Mouse (Mus musculus) gastrocnemius, adult 2 months (tissue): Measurements from ENCODE around the gene Hoxa3. TPM values are rescaled to one million over a fixed set of nuclear protein-coding genes. Genes with fewer than 3 reads are reported as not detected.

ENCODE experiments used
- DNase-seq: peaks from one replicate; pipeline ENCODE4 v3.0.0; 2022
- H3K27ac ChIP-seq: fragments of 200-600 bp; 2 replicates; pipeline ENCODE4 v1.8.1; 2022; ENCODE audit warnings: mild to moderate bottlenecking
- H3K4me3 ChIP-seq: fragments of 200-600 bp; 2 replicates; pipeline ENCODE4 v1.8.1; 2022; ENCODE audit warnings: mild to moderate bottlenecking, moderate library complexity
- CTCF ChIP-seq: fragments of 200-600 bp; IDR thresholded peaks from 2 replicates; pipeline ENCODE4 v1.8.1; 2022; ENCODE audit warnings: antibody characterized with exemption, mild to moderate bottlenecking, moderate library complexity
- intact Hi-C: fragments of 180-260 bp; cut with DNase I; formaldehyde crosslinking; loops from one replicate; pipeline ENCODE4 v1.15.1; 2025
- total RNA-seq, 2 experiments: library from RNA; stranded (reverse); gene quantifications; 2 replicates each; pipeline ENCODE4 v1.2.3; 2021

The Hoxa3 gene
- total RNA-seq, 2 experiments from 2014 or later: 2.8 to 3.1 TPM

DNA sequence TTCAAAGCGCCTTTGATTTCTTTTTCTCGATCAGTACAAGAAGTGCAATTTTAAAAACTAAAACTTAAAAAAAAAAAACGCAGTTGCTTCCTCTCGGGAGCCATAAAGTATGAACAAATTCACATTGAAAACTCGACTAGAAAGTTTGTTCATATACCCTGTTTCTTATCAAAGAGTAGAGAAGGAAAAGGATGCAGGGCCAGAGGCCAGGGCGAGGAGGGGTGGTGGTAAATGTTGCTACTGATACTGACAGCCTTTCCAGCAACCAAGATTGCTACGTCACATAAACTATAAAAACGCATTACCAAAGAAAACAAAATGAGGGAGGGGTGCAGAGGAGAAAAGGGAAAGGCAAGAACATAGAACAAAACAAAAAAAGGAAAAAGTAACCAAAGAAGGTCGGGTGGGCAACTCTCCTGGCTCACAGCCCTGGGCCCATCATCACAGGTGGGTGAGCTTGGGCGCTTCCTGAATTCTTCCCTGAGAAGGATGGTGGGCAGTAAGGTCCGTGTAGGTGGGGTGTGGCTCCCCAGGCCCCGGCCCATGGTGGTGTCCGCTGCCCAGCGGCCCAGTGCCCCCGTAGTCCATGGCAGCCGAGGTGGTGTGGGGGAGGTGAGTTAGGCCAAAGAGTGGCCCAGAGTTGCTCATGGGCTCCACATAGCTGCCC lies 43.5 kb downstream of the Hoxa3 start:
- no peak overlapping the region; the same call in 1 of the 2 replicates for H3K4me3 ChIP-seq
- TF ChIP-seq CTCF: no peak
- no peak overlapping the region for H3K27ac ChIP-seq
- intact Hi-C loops: no loop called here
- no peak for DNase-seq

DNA sequence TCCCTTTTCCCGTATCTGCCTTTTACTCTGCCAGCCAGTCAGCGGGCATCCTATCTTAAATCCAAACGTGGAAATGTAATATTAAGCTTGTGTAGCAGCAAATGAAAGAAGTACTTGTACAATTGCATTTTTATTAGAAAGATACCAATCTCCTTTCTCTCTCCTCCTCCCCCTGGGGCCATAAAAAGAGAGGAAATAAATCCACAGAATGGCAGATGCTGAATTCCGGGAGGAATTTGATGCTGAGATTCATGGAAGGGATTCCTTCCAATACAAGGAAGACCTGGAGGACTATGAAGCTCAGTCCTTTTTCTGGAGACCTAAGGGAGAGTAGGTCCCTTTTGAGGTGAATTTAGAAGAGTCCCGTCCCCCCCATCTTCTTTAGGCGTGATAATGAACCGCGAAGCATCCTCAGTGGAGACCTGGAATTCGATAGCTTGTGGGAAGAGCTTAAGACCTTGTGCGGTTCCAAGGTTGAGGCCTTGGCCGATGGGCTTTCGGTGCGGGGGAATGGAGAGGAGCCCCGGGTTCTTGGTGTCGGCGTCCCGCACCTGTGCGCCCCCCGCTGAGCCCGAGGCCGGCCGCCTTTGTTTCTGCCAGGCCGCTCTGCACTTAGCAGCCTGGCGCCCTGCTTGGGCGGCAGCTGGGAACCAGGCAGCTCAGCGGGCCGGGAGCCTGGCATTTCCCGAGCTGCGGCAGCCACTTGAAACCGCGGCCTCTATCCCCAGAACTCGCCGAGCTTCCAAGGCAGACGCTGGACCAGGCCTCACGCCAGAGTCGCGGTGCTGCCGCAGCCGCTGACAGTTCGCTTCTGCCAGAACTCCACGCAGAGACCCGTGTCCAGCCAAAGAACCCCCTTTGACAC lies 44.7 kb downstream of the Hoxa3 start:
- Histone ChIP-seq H3K27ac (peak overlapping the region; percentile 0; the same call in 1 of the 2 replicates), H3K4me3 (peak overlapping the region; percentile 51)
- intact Hi-C loops: no loop called here
- peak; percentile 79 for DNase-seq
- no peak for TF ChIP-seq CTCF

DNA sequence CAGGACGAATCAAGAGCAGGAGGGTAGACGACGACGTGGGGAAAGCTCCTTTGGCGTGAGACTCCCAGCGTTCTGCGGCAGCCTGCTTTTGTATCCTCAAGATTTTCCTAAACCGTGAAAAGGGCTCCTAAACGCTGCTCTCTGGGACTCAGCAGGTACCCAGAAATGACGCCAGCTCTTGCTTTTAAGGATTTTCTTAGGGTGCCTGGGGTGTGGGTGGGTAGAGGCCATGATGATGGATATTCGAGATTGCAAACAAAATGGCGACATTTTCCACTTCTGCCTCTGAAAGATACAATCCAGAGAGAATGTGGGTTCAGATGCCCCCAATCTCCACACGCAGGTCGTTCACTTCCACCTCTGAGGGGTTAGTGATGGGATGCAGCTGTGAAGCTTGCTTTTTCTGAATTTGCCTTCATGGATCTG lies 45.4 kb downstream of the Hoxa3 start:
- intact Hi-C loops: no loop called here
- DNase-seq: no peak
- Histone ChIP-seq H3K4me3 (no peak overlapping the region), H3K27ac (no peak overlapping the region)
- no peak for TF ChIP-seq CTCF

DNA sequence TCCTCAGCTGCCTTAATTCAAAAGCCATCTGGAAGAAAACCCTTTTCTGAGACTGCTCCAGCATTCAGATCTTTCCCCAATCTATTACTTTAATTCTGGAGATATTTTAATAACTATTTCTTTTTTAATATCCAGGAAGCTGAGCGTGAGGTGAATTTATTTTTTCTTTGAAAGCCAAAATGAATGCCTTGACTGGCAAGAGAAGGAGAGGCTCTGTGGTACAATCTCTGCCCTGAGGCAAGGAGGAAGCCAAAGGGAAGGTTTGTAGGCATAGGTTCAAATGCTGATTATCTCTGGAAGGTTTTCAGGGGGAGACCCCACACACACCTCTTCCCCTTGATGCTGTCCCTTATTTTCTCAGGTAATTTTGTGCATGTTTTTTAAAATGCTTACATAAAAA lies 46.0 kb downstream of the Hoxa3 start:
- no peak for TF ChIP-seq CTCF

DNA sequence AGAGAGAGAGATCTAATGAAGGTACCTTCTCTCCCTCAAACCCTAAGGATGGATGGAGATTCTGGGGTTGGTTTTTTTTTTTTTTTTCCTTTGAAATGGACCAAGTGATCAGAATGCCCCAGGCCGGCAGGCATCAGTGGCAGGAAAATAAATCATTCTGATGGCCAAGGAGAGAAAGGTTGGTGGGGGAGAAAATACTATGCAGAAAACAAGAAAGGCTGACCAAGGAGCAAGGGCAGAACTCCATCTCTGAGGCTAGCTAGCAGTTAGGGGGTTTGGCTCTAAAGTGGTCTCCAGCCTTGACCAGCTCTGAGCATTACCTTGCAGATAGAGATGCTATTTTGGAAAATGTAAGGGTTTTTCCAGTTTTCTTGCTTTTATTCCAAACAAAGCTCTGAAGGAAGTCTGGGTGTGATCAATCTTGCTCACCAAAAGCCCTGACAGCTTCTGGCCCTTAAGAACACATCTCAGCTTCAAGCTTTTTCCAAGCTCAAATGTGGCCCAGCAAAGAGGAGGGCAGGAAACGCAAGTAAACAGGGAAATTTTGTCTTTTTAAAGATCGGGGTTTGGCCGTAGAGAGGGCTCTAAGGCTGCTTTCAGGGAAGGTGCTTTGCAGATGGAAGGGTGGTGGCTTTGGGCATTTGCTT lies 46.6 kb downstream of the Hoxa3 start:
- Histone ChIP-seq H3K4me3 (no peak overlapping the region), H3K27ac (no peak overlapping the region)
- TF ChIP-seq CTCF: no peak
- no peak for DNase-seq
- intact Hi-C loops: no loop called here

More for the DNA sequence above, 46.0 kb downstream of the Hoxa3 start:
- Histone ChIP-seq H3K4me3 (no peak overlapping the region), H3K27ac (no peak overlapping the region)
- DNase-seq: no peak
- intact Hi-C loops: no loop called here

DNA sequence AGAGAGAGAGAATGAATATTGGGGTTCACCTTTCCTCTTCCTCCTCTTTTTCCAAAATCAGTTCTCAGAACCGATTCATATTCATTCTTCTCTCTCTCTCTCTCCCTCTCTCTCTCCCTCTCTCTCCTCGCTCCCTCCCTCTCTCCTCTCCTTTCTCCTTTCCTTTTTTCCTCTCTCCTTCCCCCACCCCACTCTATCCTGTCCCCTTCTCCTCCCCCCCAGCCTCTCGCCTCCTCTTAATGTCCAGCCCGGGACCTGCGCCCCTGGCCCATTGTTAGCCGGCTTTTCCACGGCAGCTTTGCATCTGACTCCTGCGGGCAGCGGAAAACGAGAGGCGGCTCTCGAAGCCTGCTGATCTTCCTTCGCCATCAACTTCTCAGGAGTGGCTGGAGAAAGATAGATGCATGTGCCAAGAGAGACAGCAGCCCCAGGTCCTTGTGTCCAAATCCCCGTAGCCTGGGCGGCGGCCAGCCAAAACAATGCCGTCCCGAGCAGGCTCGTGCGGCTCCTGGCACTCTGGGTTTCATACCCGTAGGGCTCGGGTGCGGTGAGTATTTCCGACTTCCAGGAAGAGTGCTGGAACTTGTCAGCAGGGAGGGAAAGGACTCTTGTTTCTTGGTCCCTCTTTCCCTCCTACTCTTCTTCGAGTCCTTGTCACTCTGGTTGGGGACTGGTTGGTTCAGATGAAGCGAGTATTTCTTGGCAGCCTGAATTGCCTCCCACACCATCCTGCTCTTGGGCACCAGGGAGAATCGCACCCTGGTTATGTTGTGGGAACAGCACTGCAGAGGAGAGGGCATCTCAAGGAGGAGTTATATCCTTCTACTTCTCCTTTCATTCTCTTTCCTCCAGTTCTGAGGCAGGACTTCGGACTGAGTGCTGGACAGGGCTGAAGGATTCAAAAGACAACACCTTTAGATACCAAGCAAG lies 47.4 kb downstream of the Hoxa3 start:
- Histone ChIP-seq H3K4me3 (peak overlapping the region; percentile 69), H3K27ac (peak overlapping the region; percentile 20; the same call in 1 of the 2 replicates)
- DNase-seq: peak; percentile 42
- intact Hi-C loops: no loop called here
- TF ChIP-seq CTCF: no peak

DNA sequence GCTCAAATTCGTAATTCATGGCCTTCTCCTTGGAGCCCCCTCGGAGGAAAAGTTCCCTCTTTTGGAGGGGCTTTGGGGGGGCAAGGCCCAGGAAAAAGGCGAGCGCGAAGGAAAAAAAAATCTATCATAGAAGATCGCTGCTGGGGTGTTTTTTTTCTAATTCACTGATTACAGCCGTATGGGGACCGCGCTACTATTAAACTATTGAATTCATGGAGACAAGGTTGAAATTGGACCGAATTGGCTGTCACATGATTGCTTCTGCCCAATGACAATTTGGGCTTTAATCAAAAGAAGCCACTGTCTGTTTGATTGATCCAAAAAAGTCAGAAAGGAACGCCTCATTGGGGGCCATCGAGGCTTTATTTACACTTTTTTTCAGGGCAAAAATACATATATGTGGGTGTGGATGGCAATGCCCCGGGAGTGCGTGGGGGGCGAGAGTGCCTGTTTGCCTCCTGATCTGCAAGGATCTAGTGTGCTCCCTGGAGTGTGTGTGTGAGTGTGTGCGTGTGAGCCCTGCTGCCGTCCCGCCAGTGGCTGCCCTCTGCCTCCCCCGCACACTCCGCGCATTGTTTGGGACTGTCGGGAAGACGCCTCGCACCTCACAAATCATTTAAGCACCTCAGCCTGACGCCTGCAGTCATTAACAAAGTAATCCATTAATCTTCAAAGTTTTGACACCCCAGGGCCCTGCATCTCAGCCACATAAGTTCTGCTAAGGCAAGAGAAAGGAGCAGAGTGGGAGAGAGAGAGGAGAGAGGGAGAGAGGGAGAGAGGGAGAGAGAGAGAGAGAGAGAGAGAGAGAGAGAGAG lies 48.3 kb downstream of the Hoxa3 start, which contains the start of gene Hoxa2:
Gene Hoxa2 (minus strand): TSS at position 206 of the 815 bp plus-strand sequence.
- TF ChIP-seq CTCF: no peak
- Histone ChIP-seq H3K4me3 (peak within 1 kb of the TSS; percentile 69), H3K27ac (peak within 1 kb of the TSS; percentile 78)
- intact Hi-C loops: loop anchor here (5.0 kb wide), 1 partner anchor 32 kb away; no protein-coding TSS in a partner anchor
- DNase-seq: no peak

DNA sequence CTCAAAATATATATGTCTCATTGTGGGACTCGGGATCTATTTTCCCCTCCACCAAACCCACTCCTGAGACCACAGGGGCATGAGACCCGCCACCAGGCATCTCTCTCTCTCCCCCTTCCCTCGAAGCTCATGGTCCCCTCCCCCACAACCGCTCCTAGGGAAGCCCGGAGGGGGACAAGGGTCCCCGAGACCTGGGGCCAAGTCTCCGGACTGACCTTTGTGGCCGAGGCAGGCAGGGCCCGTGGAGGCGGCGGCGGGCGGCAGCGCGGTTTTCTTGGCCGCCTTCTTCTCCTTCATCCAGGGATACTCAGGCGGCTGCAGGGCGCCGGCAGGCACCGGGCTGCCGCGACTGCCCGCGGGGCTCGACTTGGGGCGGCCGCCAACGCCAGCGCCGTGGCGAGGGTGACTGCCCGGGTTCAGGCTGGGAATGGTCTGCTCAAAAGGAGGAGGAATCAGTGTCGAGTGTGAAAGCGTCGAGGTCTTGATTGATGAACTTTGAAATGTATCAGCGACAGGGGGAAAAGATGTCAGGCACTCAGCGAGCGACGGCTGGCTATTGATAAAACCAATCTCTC lies 49.0 kb downstream of the Hoxa3 start:
- intact Hi-C loops: loop anchor here (5.0 kb wide), 1 partner anchor 33 kb away; no protein-coding TSS in a partner anchor
- DNase-seq: no peak
- no peak for TF ChIP-seq CTCF
- peak overlapping the region; percentile 78 for H3K27ac ChIP-seq
- peak overlapping the region; percentile 69 for H3K4me3 ChIP-seq

DNA sequence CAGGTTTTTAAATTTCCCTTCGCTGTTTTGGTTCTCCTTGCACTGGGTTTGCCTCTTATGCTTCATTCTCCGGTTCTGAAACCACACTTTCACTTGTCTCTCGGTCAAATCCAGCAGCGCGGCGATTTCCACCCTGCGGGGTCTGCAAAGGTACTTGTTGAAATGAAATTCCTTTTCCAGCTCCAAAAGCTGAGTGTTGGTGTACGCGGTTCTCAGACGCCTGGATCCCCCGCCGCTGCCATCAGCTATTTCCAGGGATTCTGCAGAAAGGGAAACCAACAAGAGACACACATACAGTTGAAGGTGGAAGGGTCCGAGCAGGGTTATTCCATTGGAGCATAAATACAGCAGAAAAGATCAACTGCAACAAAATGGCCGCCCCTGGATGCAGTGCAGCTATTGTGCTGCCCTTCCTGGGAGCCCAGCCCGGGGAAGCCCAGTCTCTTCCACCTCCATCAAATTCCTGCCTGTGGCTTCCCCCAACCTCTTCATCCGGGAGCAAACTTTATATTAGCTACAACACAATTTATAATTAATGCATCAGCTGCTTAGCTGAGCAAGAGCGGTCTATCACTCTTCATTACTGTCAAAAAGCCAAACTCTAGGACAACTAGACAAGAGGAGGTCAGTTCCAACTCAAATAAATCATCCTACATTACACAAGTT lies 49.6 kb downstream of the Hoxa3 start:
- no peak for TF ChIP-seq CTCF
- Histone ChIP-seq H3K4me3 (peak overlapping the region; percentile 69), H3K27ac (peak overlapping the region; percentile 78)
- intact Hi-C loops: loop anchor here (5.0 kb wide), 1 partner anchor 34 kb away; no protein-coding TSS in a partner anchor
- DNase-seq: no peak
